Mouse (Mus musculus): ENCODE measurements at regions not wholly inside any gene's neighbourhood (a gene's known extent, or its start where the extent isn't known, plus 50 kb on each side); places are given as distances from the start of the nearest gene placed in this dataset.

DNA sequence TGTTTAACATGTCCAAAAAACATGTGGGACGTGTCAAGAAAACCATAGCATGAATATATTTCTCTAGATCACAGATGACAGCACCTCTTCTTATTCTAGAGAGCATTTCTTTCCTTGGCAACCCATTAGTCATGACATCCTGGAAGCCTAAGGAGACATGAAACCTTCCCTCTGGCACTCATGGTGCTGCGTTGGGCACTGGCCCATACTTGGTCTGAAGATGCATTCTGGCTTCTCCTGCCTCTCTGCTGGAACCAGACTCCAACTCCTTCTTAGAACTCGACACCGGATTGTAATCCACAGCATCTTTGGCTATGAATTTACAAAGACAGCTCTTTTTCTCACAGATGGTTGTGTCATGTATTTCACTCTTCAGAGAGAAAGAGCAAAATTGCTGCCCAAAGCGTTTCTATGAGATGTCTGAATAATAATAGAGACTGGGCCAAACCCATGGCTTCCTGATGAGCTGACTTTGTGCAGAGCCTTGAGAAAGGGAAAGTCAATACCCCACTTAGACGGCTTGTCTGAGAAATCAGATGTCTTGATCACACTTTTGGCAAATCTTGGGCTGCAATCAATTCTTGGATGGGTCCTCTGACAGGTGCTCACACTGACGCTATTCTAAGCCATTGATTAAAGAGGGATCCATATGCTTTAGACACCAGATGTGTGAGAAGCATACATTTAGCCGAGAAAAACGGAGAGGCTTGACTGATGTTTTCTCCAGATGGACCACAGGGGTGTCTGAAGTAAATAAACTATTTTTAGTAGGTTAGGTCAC lies 195.4 kb downstream of the Usp46 start:
- in situ Hi-C loops (cut with MboI, MseI) = no loop called here

DNA sequence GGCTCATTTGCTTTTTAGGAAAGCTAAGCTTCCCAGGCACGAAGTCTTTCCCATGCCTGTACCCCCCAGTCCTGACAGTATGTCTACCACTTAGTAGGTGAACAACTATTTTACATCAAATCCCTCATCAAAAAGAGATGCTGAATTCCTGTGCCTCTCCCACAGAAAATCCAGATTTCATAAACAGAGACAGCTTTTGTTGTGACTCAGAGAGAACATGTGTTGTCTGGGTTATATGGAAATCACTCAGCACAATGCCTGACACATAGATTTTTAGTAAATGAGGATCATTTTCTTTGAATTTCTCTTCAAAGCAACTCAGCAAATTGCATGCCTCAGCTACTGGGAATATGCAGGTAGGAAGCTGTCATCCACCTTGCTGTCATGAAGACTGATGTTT lies 193.5 kb downstream of the Usp46 start:
- in situ Hi-C loops (cut with MboI, MseI) = no loop called here

GRCm38 (mm10) chr5:73875847-73876246 lies 192.4 kb downstream of the Usp46 start:
- in situ Hi-C loops (cut with MboI, MseI) = no loop called here

- in situ Hi-C loops (cut with MboI, MseI) = no loop called here
These were observed 187.3 kb downstream of the Usp46 start for GRCm38 (mm10) chr5:73880936-73881335.

DNA sequence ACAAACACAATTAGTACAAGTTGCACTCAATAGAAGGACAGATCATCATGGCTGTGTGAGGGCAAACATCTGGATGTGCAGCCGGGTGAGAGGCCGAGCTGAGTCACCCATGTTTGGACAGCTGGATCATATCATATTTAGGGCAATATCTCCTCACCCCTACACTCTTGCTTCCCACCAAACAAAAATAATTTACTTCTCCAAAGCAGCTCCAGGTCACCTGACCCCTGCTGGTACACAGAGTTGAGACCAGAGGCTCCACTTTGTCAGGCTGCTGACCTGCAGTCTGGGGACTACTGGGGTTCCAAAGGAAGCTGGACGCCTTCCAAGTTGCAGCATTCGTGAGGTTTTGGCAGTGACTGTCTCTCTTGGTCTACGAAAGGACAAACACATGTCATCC lies 186.3 kb downstream of the Usp46 start:
- in situ Hi-C loops (cut with MboI, MseI) = no loop called here

GRCm38 (mm10) chr5:73884998-73885397 lies 183.2 kb downstream of the Usp46 start:
- in situ Hi-C loops (cut with MboI, MseI) = no loop called here

DNA sequence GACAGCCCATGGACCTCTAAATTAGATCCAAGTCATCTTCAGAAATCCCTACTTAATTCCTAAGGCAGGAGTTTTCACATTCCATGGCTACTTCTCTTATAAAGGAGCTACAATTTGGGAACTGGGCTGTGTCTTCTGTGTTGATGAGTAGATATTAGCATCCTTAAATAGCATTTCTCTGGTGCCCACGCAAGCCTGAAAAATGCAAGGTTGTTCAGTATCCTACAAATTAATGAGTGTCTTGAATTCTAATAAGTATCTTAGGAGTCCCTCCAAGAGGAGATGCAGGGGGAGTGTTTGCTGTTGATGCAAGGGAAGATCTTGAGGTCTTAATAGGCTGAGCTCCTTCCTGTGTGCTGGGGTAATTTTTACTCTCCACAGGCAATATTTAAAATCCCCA lies 182.5 kb downstream of the Usp46 start:
- in situ Hi-C loops (cut with MboI, MseI) = no loop called here

GRCm38 (mm10) chr5:73887306-73887958 lies 180.8 kb downstream of the Usp46 start:
- in situ Hi-C loops (cut with MboI, MseI) = no loop called here

DNA sequence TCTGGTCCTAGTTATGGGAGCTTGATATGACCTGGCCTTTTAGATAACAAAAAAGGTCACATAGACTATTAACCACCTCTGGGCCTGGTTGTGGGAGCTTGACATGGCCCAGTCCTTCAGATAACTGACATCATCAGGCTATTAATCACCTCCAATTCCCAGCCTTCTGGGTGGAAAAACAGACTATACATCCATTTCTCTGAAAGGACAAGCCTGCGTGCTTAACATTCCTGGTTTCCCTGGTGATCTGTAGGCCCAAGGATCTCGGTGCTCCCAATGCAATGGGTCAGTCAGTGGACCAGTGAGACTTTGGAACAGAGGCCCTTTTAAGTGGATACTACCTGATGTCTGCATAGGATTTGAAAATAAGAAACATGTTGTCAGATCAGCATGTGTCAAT lies 179.8 kb downstream of the Usp46 start:
- in situ Hi-C loops (cut with MboI, MseI) = no loop called here

DNA sequence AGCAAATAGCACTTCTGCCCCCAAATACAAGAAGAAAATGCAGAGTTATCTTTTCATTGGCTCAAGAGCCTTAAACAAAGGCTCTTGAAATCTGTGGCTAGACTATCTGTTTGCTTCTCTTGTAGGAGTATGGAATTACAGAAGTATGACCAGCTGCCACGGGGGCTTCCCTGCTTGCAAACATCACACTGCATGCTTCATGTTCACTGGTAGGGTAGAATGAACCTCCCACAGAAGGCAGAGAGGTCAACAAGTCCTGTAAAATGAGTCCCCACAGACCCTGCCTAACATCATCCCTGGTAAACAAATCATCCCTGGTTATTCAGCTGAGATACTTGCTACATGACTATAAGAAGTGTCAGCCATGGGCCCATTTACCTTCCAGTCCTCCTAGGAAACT lies 178.9 kb downstream of the Usp46 start:
- in situ Hi-C loops (cut with MboI, MseI) = no loop called here

GRCm38 (mm10) chr5:73890942-73891341 lies 177.3 kb downstream of the Usp46 start:
- in situ Hi-C loops (cut with MboI, MseI) = no loop called here

DNA sequence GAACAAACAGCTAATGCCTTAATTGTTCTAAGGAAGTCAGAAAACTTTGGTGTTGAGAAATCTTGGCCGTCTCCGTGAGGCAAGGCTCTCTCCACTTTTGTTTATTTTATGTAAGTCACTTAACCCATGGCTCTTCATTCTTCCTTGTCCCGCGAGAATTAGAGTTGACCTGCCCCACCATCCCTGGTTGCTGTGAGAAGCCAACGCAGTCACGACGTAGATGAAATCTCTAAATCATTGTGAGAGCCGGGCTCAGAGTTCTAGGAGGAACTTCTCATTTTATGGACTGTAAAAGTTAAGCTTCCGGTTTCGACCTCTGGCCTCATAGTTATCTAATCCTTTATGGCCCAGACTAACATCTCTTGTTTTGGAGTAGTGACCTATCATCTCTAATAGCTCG lies 176.6 kb downstream of the Usp46 start:
- in situ Hi-C loops (cut with MboI, MseI) = no loop called here

- in situ Hi-C loops (cut with MboI, MseI) = no loop called here
These were observed 175.6 kb downstream of the Usp46 start for GRCm38 (mm10) chr5:73892440-73893225.

- in situ Hi-C loops (cut with MboI, MseI) = no loop called here
These were observed 173.0 kb downstream of the Usp46 start for GRCm38 (mm10) chr5:73895186-73895585.

GRCm38 (mm10) chr5:73896785-73897184 lies 171.4 kb downstream of the Usp46 start:
- in situ Hi-C loops (cut with MboI, MseI) = no loop called here

- in situ Hi-C loops (cut with MboI, MseI) = no loop called here
These were observed 166.6 kb downstream of the Usp46 start for GRCm38 (mm10) chr5:73901651-73902050.

GRCm38 (mm10) chr5:73902470-73903218 lies 165.6 kb downstream of the Usp46 start:
- in situ Hi-C loops (cut with MboI, MseI) = no loop called here

GRCm38 (mm10) chr5:73903219-73903570 lies 165.0 kb downstream of the Usp46 start:
- in situ Hi-C loops (cut with MboI, MseI) = no loop called here

DNA sequence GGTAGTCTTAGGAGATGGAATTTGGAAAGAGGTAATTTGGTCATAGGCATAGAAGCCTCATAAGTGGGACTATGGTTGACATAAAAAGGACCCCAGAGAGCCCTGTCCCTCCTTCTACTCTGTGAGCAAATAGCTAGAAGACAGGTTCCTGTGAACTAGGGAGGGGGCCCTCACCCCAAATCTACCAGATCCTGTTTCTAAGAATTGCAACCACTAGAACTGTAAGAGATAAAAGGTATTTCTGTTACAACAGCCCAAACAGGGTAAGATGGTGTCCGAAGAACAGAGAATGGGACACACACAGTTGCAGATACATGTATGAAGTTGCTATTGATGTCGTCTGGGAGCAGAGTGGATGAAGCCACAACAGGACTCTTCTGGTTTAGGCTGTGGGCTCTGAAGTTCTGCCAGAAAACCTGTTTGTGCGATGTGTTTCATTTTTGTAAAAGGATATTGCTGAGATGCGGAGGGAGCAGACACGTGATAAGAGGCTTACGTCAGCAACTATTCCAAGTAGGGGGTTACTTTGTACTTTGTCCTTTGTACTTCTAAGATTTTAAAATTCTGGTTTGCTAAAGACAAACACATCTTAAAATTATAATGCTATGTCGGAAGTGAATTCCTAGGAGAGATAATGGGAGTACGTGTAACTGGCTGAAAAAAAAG lies 164.0 kb downstream of the Usp46 start:
- in situ Hi-C loops (cut with MboI, MseI) = no loop called here

DNA sequence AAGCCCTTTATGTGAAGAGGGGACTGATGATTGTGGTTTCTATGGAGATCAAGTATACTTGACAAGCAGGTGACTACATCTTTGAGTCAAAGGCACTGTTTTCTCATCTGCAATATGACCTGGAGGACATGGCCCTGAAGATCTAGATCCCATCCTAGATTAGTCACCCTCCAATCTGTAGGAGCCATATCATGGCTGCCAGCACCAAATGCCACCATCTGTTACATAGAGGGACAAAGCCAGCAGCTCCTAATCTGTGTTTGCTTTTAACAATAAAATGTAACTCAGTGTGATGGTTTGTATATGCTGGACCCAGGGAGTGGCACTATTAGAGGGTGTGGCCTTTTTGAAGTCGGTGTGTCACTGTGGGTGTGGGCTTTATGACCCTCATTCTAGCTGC lies 156.1 kb downstream of the Usp46 start:
- in situ Hi-C loops (cut with MboI, MseI) = no loop called here

GRCm38 (mm10) chr5:73913116-73913515 lies 155.1 kb downstream of the Usp46 start:
- in situ Hi-C loops (cut with MboI, MseI) = no loop called here

Measured in regulatory T cell (primary cell).